Mouse (Mus musculus): ENCODE measurements around the gene Gm765.

Gene Gm765

GRCm38 (mm10) chr6:98342654-98343053, at the start of gene Gm765:
Gene Gm765, minus strand, starts transcription at chr6:98342754.
- no peak for DNase-seq

GRCm38 (mm10) chr6:98385487-98385886, 42.9 kb upstream of the Gm765 start:
- DNase-seq: no peak

- no peak for DNase-seq
These were observed 41.9 kb upstream of the Gm765 start for GRCm38 (mm10) chr6:98384431-98384830.

GRCm38 (mm10) chr6:98383411-98383810, 40.9 kb upstream of the Gm765 start:
- peak in 1 of 2 experiments; percentile 1 for DNase-seq

GRCm38 (mm10) chr6:98366199-98366598, 23.6 kb upstream of the Gm765 start:
- no peak for DNase-seq

- DNase-seq: no peak
These were observed 12.7 kb upstream of the Gm765 start for GRCm38 (mm10) chr6:98355271-98355670.

- no peak for DNase-seq
These were observed 10.7 kb upstream of the Gm765 start for GRCm38 (mm10) chr6:98353285-98353684.

GRCm38 (mm10) chr6:98332714-98333113, 9.8 kb downstream of the Gm765 start:
- DNase-seq: no peak

- no peak for DNase-seq
These were observed 30.9 kb downstream of the Gm765 start for GRCm38 (mm10) chr6:98311659-98312058.

GRCm38 (mm10) chr6:98307647-98308046, 34.9 kb downstream of the Gm765 start:
- DNase-seq: no peak

- no peak for DNase-seq
These were observed 35.4 kb downstream of the Gm765 start for GRCm38 (mm10) chr6:98307159-98307558.

- no peak for DNase-seq
These were observed 50.5 kb downstream of the Gm765 start for GRCm38 (mm10) chr6:98292064-98292463.

GRCm38 (mm10) chr6:98288316-98288715, 54.2 kb downstream of the Gm765 start:
- DNase-seq: no peak

GRCm38 (mm10) chr6:98287521-98287920, 55.0 kb downstream of the Gm765 start:
- DNase-seq: no peak

GRCm38 (mm10) chr6:98285190-98285589, 57.4 kb downstream of the Gm765 start:
- DNase-seq: no peak

GRCm38 (mm10) chr6:98282791-98283190, 59.8 kb downstream of the Gm765 start:
- no peak for DNase-seq

- DNase-seq: peak; percentile 67 to 69
These were observed 71.0 kb downstream of the Gm765 start for GRCm38 (mm10) chr6:98271553-98271952.

GRCm38 (mm10) chr6:98262961-98263360, 79.6 kb downstream of the Gm765 start:
- no peak for DNase-seq

GRCm38 (mm10) chr6:98259016-98259415, 83.5 kb downstream of the Gm765 start:
- no peak for DNase-seq

GRCm38 (mm10) chr6:98246449-98246848, 96.1 kb downstream of the Gm765 start:
- no peak for DNase-seq

- DNase-seq: no peak
These were observed 99.4 kb downstream of the Gm765 start for GRCm38 (mm10) chr6:98243186-98243585.

GRCm38 (mm10) chr6:98240561-98241272, 101.8 kb downstream of the Gm765 start:
- DNase-seq: no peak

GRCm38 (mm10) chr6:98234097-98234496, 108.5 kb downstream of the Gm765 start:
- no peak for DNase-seq

- no peak for DNase-seq
These were observed 118.6 kb downstream of the Gm765 start for GRCm38 (mm10) chr6:98223923-98224322.

GRCm38 (mm10) chr6:98221970-98222369, 120.6 kb downstream of the Gm765 start:
- DNase-seq: no peak

Data from B cell, adult 2 months (primary cell).